Mouse (Mus musculus) thymus, postnatal 0 days (tissue): ENCODE data around the gene Gbp7. TPM values are rescaled to one million over a fixed set of nuclear protein-coding genes. Genes with fewer than 3 reads are reported as not detected.
"Not testable (repeated sequence)": the region's sequence is repeated elsewhere in the genome, so short reads cannot be mapped to it uniquely, and the experiment has no call there.

Experiments
- DNase-seq: peaks from one replicate; pipeline ENCODE4 v3.0.0-alpha.2; 2015; ENCODE audit warnings: low spot score
- polyA plus RNA-seq: library from polyadenylated mRNA; unstranded; fragments of >200 nt; fragmentation: Nextera tagmentation; extraction: Ambion mirVana; gene quantifications from 2 replicates; pipeline ENCODE4 v1.2.1, GENCODE M21; 2015

Gbp7 gene
- polyA plus RNA-seq, result 23.4 and 26.8 TPM in 2 replicates

- peak; percentile 79 for DNase-seq
These were observed at the start of gene Gbp7 for GRCm38 (mm10) chr3:142530087-142530953. TSS of gene Gbp7 (plus strand) at chr3:142530342.

GRCm38 (mm10) chr3:142490465-142490864, 39.7 kb upstream of the Gbp7 start:
- peak; percentile 75 for DNase-seq

- peak; percentile 64 for DNase-seq
These were observed 36.5 kb upstream of the Gbp7 start, which contains the start of gene Gbp5 for GRCm38 (mm10) chr3:142493536-142494061. TSS of gene Gbp5 (plus strand) at chr3:142493978.

GRCm38 (mm10) chr3:142495146-142495655, 34.9 kb upstream of the Gbp7 start:
- no peak for DNase-seq

- peak; percentile 36 for DNase-seq
These were observed 33.7 kb upstream of the Gbp7 start for GRCm38 (mm10) chr3:142496113-142497101.

- peak; percentile 46 for DNase-seq
These were observed 32.9 kb upstream of the Gbp7 start for GRCm38 (mm10) chr3:142497123-142497841.

- no peak for DNase-seq
These were observed 31.2 kb upstream of the Gbp7 start for GRCm38 (mm10) chr3:142498941-142499340.

- DNase-seq, result no peak
These were observed 2.0 kb upstream of the Gbp7 start for GRCm38 (mm10) chr3:142528116-142528515.

GRCm38 (mm10) chr3:142529597-142529996, 545 bp upstream of the Gbp7 start:
- no peak for DNase-seq

GRCm38 (mm10) chr3:142531595-142531994, 1.5 kb downstream of the Gbp7 start:
- no peak for DNase-seq

- DNase-seq, result no peak
These were observed 3.0 kb downstream of the Gbp7 start for GRCm38 (mm10) chr3:142533185-142533584.

GRCm38 (mm10) chr3:142535667-142536066, 5.5 kb downstream of the Gbp7 start:
- no peak for DNase-seq

GRCm38 (mm10) chr3:142541391-142541790, 11.2 kb downstream of the Gbp7 start:
- DNase-seq, result no peak

- not testable (repeated sequence) for DNase-seq
These were observed 12.6 kb downstream of the Gbp7 start for GRCm38 (mm10) chr3:142542776-142543175.

GRCm38 (mm10) chr3:142546690-142547089, 16.5 kb downstream of the Gbp7 start:
- no peak for DNase-seq

- DNase-seq, result no peak
These were observed 20.0 kb downstream of the Gbp7 start for GRCm38 (mm10) chr3:142550052-142550676.

- DNase-seq, result no peak
These were observed 24.5 kb downstream of the Gbp7 start for GRCm38 (mm10) chr3:142554601-142555000.

GRCm38 (mm10) chr3:142555623-142556022, 25.5 kb downstream of the Gbp7 start:
- no peak for DNase-seq

- DNase-seq, result peak; percentile 30
These were observed 29.6 kb downstream of the Gbp7 start, which contains the start of gene Gbp3 for GRCm38 (mm10) chr3:142559632-142560228. TSS of gene Gbp3 (plus strand) at chr3:142560026.
